Mouse (Mus musculus): ENCODE data around the gene Trp53i13.

Trp53i13 gene

GRCm38 (mm10) chr11:77507426-77507825, 8.4 kb downstream of the Trp53i13 start:
- DNase-seq, result no peak

- no peak for DNase-seq
These were observed 8.8 kb downstream of the Trp53i13 start for GRCm38 (mm10) chr11:77506941-77507340.

GRCm38 (mm10) chr11:77506273-77506672, 9.5 kb downstream of the Trp53i13 start:
- peak; percentile 63 for DNase-seq

DNA sequence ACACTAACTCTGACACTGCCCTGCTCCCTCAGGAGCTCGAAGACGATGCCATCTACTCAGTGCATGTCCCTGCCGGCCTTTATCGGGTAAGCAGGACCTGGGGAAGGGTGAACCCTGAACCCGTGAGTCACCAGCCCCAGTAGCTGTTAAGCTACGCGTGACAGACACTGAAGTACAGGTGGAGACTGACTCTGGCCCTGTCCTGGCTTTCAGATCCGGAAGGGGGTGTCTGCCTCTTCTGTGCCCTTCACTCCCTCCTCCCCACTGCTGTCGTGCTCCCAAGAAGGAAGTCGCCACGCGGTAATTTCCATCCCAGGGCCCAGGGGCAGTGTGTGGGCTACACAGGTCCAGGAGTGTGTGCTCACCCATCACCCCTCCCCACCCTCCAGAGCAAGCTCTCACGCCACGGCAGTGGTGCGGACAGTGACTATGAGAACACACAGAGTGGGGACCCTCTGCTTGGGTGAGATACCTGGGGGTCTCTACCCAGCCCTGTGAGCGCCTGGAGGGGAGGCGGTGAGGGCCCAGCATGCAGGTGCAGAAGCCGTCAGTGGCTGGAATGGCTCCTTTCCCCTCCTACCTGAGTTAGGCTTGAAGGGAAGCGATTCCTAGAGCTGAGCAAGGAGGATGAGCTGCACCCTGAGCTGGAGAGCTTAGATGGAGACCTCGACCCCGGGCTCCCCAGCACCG, 10.3 kb downstream of the Trp53i13 start:
- no peak for DNase-seq

DNA sequence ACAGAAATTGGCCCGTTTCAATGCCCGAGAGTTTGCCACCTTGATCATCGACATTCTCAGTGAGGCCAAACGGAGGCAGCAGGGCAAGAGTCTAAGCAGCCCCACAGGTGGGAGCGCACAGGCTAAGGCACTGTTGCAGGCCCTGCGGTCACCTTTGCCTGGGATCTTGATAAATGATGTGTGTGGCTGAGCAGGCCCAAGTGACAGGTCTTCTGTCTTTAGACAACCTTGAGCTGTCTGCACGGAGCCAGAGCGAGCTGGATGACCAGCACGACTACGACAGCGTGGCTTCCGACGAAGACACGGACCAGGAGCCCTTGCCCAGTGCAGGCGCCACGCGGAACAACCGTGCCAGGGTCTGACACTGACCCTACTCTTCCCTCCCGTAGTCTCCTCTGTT, 11.4 kb downstream of the Trp53i13 start:
- no peak for DNase-seq

DNA sequence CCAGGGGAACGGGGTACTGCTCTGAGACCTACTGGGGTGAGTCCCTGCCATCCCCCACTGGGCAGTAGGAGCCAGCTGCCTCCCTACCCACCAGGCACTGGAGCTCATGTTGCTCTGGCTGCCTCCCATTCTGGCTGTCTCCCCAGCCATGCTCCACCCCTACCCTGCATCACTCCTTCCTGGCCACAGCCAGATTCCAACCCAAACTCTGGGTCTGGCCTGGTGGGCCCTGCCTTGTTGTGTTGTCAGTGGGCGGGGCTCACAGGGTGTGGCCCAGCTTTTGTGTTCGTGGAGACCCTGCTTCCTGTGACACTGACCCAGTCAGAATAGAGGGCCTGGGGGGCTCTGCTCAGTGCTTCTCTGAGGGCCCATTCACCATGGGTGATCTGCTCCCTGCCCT, 12.3 kb downstream of the Trp53i13 start:
- no peak for DNase-seq

DNA sequence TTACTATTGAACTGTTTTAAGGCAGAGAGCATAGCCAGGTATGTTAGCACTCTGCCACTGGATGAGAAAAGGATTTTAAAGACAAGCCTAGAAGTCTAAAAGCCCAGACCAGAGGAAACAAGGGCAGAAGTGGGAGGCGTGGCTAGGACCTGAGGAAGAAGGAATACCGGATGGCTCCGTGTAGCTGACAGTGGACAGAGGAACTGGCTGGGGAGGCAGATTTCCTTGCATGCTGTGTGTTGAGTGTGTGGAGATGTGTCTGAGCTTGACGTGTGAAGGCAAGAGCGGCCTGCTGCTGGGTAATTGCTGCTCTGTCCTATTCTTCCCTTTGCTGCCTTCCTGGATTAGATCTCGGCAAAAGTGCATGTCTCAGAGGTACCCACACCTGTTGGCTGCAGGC, 13.3 kb downstream of the Trp53i13 start:
- DNase-seq, result no peak

GRCm38 (mm10) chr11:77501971-77502370, 13.8 kb downstream of the Trp53i13 start:
- no peak for DNase-seq

DNA sequence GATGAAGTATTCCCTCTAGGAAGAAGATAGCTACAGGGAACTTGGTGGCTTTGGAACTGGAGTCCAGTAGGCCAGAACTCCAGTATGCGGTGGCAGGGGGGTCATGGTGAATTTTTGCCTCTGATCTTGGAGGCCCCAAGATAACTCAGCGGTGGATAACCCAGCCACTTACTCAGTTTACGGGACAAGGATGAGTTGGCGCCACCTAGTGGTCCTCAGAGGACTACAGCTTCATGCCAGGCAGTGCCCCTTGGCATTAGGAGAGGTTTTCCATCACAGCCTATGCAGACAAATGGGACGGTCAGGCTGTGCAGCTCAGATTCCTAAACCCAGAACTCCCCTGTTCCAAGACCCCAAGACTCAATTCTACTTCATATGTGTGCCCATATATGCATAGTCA, 14.4 kb downstream of the Trp53i13 start:
- DNase-seq, result peak; percentile 84

DNA sequence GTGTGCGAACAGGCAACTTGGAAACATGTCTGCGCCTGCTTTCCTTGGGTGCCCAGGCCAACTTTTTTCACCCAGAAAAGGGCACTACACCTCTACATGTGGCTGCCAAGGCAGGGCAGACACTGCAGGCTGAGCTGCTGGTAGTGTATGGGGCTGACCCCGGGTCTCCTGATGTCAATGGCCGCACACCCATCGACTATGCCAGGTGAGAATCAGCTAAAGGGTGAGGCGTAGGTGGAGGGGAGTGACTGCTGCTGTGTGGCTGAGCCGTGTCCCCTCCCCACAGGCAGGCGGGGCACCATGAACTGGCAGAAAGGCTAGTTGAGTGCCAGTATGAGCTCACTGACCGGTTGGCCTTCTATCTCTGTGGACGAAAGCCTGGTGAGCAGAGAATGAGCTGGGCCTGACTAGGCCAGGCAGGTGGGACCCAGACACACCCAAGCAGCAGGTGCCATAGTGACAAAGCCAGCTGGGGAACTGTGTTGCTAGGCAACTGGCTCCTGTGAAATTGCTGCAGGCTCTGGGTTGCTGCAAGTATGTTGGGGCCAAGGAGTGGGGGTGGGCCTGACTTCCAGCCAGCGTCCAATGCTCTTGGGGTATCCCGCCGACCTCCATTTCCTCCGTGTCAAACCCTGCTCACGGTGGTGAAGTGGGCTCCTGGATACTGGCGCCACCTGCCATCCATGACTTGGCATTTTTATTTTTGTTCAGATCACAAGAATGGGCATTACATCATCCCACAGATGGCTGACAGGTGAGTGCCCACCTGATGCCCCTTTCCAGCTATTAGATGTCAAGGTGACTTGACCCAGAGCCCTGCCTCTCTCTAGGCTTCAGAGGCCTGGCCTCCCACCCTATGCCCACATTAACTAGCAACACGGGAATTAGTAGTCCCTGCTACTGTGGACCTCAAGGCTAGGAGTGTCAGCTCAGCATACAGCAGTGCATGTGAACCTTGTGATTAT, 15.1 kb downstream of the Trp53i13 start:
- DNase-seq, result no peak

DNA sequence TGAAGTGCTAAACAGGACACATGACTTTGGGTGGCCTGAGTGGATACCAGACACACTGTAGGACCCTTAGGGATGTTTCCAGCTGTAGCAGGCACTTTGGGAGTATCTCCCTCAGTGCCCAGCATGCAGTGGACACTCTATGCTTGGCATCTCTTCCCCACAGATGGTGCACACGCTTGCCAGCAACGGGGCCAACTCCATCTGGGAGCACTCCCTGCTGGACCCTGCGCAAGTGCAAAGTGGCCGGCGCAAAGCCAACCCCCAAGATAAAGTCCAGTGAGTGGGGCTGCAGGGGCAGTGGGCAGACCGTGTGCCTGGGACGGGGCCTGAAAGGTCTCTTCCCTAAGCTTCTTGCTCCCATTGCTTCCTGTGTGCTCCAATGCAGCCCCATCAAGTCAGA, 16.4 kb downstream of the Trp53i13 start:
- no peak for DNase-seq

DNA sequence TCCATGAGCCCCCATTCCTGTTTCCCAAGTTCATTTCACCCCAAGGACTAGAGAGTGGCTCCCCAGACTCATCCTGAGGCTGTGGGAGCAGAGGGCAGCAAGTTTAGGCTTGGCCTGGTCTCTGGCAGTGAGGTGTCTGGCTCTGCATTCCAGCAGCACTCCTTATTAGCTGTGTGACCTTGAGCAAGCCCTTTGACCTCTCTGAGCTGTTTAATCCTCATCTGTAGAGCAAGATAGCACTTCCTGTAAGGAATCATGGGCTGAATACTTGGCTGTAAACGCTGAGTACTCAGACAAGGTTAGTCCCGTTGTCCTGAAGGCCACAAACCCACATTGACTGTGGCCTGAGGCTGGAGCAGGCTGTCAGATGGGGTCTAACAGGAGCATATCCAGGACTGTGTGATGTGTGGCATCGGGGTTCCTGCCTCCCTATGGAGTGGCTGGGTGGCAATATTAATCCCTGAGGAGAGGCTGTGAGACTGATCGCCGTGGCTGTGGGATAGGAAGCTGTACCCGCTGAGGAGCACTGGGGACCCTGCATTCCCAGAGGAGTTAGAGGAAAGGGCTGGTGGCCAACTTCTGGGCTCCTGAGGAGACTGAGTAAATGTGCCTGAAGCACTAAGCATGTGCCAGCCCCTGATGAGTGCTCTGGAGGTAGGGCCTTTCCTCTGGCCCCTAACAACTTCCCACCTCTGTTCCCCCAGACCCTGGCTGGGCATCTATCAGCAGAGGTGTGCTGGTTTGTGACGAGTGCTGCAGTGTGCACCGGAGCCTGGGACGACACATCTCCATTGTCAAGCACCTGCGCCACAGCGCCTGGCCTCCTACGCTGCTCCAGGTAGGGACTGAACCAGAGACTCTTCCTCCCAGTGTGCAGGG, 17.3 kb downstream of the Trp53i13 start:
- DNase-seq, result no peak

- DNase-seq, result no peak
These were observed 17.9 kb downstream of the Trp53i13 start for GRCm38 (mm10) chr11:77497851-77498250.

GRCm38 (mm10) chr11:77497341-77497756, 18.4 kb downstream of the Trp53i13 start:
- DNase-seq, result peak; percentile 69

DNA sequence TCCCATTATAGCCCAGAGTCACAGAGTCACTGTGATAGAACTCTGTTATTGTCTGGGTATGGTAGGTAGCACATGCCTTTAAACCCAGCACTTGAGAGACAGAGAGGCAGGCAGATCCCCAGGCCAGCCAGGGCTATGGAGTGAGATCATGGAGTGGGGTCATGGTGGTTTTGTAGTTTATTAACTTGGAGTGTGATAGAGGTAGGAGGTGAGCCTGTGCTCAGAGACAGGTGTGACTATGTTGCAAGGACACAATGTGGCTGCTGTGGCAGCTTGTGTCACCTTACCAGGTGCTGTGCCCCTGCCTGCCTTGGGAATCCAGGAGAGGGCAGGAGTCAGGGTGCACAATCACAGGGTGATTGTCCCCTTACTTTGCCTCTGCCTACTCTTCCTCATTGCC, 20.3 kb downstream of the Trp53i13 start:
- no peak for DNase-seq

- DNase-seq, result no peak
These were observed 21.0 kb downstream of the Trp53i13 start for GRCm38 (mm10) chr11:77494782-77495181.

DNA sequence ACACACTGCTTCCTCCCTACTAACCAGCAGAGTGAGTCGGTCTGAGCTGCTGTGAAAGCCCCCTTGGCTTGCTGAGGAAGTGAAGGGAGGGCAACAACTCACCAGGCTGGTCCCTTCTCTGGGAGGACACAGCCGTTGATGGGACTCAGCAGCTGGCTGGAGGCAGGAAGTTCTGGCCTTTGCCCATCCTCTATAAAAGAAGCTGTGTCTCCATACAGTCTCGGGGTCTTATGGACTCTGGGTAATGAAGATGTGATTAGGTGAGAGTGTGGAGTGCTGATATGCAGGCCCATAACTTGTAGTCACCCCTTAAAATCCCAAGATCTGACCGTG, 21.5 kb downstream of the Trp53i13 start:
- no peak for DNase-seq

DNA sequence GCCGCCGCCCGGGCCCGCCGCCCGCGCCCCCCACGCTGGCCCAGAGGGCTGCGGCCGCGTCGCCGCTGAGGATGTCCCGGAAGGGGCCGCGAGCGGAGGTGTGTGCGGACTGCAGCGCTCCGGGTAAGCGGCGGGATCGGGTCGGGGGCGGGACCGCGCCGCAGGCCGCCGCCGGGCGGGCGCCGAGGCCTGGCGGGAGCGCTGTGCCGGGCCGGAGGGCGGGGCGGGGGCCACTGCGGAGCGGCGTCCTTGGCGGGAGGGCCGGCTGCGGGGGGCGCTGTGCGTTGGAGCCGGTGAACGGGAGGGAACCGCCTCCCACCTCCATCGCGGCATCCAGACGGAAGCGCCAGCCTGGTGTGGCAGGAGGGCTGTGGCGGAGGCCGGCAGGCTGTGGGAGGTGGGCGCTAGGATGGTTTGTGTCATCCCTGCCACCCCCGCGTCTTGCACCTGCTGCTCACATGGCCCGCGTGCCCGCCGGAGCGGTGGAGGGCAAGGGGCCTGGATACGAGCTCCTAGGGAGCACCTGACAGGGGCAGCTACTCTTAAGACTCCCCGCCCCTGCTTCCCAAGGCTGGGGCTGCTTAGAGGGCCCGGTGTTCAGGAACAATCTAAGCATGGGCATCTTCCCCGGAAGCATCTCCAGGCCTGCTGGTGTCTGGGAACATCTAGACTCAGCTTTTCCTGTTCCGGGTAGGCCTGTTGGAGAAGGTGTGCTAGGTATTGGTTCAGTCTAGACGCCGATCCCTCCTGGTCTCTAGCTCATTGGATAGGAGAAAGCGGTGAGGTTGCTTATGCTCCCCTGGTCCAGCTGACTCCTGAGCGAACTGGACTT, 22.1 kb downstream of the Trp53i13 start, which contains the start of gene Git1:
Git1 (plus strand) TSS at position 51 of the 832 bp plus-strand sequence.
- DNase-seq, result peak; percentile 57

DNA sequence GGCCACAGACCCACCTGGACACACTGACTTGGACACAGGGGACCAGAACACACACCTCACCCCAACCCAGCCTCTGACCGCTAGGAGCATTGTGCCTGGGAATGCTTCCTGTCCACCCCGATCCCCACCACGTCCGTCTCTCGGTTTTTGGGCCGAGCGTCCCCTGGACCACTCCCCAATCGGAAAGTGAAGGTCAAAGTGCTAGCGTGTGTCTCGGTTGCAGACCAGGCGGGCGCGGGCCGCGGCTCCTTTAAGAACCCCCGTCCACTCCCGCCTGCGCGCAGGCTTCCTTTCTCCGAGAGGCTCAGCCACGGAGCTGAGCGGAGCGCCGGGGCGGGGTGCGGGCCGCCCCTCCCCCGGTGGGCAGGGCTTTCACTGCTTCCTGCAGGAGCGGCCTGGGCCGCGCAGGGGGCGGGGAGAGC, 22.9 kb downstream of the Trp53i13 start:
- peak; percentile 94 for DNase-seq

DNA sequence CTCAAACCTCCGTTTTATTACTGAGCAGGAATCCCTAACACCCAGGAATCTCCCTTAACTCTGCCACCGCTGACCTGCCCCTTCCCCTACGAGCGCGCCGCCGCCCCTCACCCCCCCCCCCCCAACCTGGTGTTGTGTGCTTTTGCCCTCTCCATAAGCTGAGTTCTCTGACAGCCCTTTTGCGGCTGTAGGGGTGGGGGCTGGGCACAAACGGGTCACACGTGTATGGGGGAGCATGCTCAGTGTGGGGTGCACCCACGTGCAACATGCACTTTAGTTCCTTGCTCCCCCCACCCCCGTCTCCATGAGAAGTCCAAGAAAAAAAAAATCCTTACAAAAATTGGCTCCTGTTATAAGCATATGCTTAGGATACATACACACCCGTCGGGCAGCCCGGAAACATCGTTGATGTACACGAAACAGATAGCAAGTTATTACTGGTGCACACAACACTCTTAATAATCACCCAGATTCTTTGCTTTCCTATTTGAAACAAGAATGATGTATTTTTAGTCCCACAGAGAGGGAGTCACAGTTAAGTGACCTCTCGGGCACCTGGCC, 23.4 kb downstream of the Trp53i13 start:
- DNase-seq, result no peak

GRCm38 (mm10) chr11:77491502-77492291, 24.1 kb downstream of the Trp53i13 start:
- peak; percentile 38 for DNase-seq
